Mouse (Mus musculus) ZHBTc4 (cell line): ENCODE results near the gene Dclre1c.
A peak's percentile ranks its signal among the peaks of the same experiment; 100 is the strongest.
"Not testable (repeated sequence)": the region's sequence is repeated elsewhere in the genome, so short reads cannot be mapped to it uniquely, and the experiment has no call there.

Experiments used
- DNase-seq: peaks from one replicate; pipeline ENCODE4 v3.0.0-alpha.2; 2011; ENCODE audit warnings: low read depth, low spot score

Dclre1c gene

DNA sequence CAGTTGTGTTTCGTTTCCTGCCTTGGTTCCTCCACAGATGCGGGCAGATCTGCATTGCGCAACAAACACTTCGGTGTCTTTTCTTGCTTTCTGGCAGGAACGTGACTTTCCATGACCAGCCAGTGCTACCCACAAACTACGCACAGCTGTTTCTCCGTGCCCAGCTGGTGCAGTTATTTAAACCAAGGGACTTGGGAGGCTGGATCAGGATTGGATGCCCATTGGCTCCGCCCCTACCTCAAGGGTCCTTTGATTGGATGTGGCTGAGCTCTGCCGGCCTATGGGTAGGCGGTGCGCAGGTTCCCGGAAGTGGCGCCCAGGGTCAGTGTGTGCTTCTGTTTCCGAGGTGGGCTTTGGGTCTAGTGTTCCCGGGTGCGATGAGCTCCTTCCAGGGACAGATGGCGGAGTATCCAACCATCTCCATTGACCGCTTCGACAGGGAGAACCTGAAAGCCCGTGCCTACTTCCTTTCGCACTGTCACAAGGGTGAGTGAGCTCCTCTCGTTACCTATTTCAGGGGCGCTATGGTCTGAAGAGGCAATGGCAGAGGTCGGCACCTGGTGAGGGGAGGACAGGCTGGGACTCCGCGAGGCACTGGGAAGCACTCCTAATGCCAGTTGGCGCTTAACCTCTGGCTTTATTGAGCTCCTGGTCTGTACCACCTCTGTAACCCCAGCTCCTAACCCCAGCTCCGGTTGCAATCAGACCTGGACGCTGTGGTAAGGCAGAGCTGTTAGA is at the start of gene Dclre1c:
Gene Dclre1c (plus strand): TSS at position 291 of the 738 bp plus-strand sequence.
- peak; percentile 93 for DNase-seq

DNA sequence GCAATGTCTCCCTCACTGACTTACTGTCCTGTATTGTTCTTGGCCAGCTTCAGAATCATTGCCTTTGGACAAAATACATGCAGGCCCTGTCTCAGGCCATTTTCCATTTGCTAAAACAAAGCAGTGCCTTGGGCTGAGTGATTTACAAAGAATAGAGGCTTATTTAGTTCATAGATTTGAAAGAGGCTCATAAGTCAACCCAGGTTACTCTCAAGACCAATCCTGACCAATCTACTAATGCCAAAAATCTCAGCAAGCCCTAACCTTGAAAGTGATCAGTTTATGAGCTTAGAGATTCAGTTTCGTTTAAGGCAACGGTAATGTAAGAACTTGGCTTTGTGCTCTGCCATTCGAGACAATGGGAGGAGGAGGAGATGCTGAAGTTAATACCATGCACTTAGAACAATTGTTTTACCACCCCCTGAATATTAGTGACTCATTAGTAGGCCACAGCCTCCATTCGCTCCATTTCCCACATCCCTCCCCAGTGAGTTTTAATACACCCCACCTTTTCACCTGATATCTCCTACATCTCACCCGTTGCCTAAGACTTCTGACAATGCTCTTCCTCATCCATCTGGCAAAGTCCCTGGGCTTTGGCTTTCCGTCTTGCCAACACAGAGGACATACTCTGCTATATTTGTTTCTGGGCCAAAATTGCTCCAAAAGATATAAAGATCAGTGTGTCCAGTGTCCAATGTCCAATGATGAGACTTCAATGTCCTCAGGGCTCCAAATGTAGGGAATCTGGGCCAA is 36.6 kb upstream of the Dclre1c start:
- no peak for DNase-seq

DNA sequence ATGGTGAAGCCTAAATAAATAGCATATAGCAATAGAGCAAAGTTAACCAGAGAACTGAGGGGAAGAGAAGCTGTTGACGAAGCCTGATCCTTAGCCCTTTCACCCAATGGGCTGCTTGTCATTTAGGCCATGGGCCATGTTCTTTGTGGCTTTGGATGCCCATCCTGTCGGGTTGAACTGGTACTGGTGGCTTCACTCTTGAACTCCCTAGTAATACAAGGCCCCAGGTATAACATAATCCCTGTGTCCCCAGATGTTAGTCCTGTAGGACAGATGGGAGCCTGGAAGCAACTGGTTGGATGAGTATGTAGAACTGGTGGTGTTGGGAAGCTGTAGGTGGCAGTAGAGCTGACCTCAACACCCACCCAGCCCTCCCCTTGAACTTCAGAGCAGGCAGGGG is 32.0 kb upstream of the Dclre1c start:
- DNase-seq = no peak

DNA sequence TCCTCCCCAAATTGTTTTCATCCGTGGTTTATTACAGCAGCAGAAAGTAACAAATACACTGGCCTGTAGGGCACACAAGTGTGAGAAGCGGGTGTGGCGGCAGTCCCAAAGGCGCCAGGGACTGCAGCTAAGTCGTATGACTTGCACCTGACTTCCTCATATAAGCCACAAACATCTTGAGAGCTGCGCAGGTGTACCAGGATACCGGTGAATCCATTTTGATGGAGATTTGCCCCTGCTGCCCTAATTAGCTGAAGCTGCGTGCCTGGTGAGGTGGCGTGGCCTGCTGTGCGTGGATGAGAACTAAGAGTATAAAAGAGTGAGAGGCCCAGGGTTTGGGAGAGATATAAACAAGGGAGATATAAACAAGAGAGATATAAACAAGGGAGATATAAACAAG is 26.8 kb upstream of the Dclre1c start, which contains the start of gene Olah:
Gene Olah (minus strand): TSS at position 101 of the 400 bp plus-strand sequence.
- DNase-seq = not testable (repeated sequence)

DNA sequence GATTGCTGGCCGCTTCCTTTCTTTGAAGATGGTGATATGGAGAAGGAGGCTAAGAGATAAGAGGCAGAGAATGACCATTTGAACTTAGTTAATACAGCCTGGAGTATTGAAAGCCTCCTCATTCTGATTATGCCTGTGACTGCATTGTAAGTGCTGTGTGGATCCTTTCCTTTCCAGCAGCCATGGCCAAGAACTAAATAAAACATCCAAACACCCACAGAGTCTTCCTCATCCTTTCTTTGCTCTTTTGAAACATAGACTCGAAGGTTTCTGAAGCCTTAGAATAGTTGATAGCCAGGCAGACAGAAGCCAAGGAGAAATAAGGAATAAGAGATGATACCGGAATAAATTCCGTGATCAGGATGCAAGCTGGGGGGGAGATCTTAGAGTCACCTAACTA is 17.9 kb upstream of the Dclre1c start:
- DNase-seq = no peak

DNA sequence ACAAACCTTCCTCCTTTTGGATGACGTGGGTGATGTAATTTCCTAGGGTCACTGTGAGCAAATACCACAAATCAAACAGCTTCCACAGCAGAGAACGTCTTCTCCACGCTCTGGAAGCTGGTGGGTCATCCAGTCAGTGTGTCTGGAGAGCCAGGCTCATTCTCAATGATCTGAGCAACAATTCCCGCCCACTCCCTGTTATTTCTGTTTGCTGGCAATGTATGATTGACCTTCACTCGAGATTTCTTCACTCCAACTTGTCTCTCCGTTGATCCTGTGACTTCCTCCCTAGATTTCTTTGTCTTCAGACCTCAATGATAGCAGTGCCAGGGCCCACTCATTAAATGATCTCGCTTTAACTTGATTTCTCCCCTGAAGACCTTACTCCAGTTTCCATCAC is 16.2 kb upstream of the Dclre1c start:
- DNase-seq = no peak

DNA sequence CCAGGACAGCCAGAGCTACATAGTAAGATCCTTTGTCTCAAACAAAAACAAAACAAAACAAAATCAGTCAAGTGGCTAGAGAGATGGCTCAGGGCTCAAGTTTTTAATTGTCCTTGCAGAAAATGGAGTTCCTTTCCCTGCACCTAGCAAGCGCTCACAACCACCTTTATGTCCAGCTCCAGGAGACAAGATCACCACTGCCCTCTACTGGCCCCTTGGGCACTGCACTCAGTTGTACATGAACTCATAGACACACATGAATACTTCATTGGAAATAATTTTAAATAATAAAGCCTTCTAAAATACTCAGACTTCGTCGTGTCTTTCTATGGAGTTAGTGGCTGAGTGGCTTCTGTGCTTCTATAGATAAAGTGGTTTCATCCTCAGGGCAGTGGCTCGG is 9.7 kb upstream of the Dclre1c start:
- DNase-seq = peak; percentile 76

DNA sequence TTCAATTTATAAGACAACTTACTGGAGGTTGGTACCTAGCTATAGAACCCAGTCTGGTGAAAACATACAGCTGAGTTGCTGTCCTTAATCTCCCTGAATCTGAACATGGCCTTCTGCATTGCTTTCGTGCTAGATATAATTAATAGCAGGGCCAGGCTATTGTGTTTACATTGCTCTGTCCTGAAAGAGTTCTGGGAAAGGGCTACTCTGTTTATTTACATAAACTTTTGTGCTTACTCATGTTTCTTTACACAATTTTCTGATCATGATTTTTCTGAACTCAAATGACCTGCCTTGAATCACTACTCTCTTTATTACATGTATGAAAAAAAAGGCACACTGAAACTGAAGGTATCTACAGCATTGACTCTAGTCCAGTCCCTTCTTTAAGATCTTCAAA is 8.3 kb upstream of the Dclre1c start:
- no peak for DNase-seq

DNA sequence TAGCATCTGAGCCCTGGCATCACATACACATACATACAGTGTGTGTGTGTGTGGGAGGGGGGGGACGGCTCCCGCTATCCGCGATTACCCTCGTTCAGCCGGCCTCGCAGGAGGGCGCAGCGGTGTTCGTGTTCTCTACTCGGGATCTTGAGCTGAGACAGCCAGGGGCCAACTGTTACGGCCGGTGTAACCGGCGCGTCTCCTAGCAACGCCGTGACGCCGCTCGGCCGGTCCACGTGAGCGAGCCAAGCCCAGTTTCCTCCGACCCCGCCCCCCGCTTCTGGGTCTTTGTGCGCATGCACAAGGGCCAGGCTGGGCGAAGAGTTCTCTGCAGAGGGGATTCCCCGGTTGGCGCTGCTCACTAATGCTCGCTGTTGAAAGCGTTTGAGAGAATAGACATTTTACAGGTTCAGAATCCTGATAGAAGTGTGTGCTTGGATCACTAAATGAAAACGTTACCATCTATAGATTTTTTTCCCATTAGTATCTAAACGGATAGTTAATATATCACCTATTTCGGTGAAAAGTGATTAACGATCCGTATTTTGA is 5.0 kb upstream of the Dclre1c start:
- DNase-seq = peak; percentile 96

DNA sequence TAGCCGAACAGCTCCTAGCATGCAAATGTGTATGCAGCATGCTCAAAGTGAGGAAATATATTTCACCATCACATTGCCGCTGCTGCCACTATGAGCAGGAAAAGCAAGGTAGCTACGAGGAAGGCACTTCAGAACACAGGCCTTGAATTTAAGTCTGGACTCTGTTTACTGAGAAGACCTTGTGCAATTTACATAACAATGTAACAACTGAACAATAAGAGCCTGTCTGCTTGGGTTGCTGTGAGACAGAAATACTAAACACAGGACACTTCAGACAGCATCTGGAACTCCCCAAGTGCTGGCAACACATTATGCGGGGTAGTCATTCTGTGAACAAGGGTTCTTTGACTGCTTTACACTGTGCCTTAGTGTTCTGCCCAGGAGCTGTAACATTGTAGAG is 3.8 kb upstream of the Dclre1c start:
- peak; percentile 29 for DNase-seq

DNA sequence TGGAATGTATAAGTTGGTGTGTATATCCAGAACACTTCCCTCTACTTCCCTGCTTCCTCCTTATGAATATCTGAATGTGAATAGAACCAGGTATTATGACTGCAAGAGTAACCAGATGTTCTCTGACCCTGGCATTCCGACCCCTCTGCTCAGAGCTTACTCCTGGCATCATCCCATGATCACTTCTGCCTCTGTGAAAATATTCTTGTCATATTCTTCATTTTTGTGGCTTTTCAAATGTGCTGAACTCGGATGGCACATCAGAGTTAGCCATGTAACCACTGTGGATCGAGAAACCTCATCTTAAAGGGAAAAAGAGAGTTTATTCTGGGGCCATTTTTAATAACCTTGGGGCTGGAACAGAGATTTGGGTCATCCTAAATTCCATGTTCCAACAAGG is 1.4 kb upstream of the Dclre1c start, which contains the start of gene Meig1:
Gene Meig1 (minus strand): TSS at position 101 of the 400 bp plus-strand sequence.
- no peak for DNase-seq

DNA sequence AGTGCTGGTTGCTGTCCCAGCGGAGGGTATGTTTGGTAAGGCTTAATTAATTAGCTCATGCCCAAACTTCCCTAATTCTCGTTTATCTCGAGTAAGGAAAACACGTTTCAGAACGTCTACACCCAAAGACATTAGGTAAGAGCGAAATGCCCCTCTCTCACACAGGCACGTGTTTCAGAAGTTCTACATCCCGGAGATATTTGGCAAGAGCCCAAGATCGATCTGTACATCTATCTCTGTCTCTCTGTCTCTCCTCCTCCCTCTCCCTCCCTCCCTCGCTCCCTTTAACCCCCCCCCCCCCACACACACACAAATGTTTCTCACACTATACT is 614 bp downstream of the Dclre1c start:
- DNase-seq = no peak

DNA sequence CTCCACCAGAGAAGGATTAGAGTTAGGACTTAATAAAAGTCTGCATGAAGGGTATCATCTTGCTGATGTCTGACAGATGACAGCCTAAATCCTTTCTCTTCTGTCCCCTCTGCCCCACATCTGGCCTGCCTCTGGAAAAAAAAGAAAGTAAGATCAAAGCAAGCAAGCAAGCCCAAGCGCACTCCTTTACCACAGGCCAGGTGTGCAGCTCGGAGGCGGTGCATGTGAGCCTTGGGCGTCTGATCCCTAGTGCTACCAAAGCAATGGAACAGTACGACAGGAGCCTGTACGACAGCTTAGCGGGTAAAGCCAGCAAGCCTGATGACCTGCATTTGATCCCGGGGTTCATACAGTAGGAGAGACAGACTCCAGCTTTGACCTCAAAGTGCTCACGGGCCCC is 7.0 kb downstream of the Dclre1c start:
- DNase-seq = no peak

DNA sequence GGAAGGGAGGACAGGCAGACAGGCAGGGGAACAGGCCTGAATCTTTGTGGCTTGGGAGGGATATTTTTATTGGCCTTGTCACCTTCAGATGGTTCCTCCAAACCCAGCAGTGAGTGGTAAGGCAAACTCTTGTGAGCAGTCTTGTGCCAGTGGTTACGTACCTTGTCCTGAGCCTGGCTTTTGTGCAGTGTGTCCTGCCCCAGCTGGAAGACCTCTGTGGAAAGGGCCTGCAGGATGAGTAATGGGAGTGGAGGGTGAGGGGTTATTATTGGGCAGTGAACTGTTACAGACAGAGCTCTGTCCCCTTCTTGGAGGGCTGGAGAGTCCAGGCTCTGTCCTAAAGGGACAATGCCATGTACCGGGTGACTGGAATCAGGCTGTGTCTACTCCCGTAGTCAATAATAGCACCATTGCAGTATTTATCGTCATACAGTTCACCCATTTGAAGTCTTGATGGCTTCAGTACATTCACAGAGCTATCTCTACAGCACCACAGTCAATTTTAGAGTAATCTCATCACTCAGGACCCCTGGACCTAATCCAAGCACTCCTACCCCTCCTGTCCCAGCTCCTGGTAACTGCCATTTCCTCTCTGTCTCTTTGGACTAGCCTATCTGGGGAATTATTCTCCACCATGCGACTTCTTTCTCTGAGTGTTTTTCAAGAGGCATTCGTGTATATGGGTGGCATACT is 11.6 kb downstream of the Dclre1c start:
- no peak for DNase-seq

DNA sequence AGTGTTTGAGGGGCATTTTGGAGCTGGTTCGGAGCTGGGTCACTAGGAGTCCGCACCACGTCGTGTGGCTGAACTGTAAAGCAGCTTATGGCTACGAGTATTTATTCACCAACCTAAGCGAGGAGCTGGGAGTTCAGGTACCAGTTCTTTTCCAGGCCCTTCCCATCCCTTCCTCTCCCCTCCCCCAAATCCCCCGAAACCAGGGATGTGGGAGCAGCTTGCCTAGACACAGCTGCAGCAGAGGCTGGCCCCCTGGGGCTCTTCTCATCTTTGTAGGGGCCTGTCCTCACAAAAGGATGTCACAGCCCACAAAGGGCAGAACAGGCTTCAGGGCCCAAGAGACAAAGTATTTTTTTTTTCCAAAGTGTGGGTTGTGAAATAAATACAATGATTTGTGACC is 14.0 kb downstream of the Dclre1c start:
- DNase-seq = no peak

DNA sequence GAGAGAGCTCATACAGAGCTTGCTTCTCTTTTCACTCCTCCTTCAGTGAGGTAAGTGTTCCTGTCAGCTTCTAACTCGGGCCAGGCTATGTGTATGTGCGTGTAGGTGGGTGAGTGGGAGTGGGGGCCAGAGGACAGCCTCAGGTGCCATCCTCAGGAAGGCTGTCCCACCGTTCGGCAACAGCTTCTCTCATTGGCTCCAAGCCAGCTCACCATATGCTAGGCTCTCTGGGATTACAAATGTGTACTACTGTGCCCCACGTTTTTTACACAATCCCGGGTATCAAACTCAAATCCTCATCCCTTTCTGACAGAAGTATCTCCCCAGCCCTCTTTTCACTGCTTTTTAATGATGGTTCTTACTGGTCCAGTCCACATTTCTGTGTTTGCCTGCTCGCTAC is 20.3 kb downstream of the Dclre1c start:
- DNase-seq = no peak

DNA sequence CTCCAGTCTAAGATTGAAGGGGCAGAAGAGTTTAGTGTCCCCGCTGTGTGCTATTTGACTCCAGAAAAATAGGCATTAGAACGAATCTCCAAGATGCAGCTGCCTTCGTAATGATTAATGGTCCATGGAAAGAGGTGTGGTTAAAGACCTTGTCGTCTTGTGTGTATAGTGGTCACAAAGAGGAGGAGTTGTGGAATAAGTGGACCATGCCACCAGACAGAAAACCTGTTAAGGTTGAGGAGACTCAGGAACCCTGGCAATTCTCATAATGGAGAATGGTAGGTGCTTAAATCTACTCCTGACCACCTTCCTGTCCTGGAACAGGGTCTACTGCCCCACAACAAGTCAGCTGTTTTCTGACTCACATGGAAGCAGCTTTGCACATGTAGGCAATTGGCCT is 22.1 kb downstream of the Dclre1c start:
- no peak for DNase-seq

DNA sequence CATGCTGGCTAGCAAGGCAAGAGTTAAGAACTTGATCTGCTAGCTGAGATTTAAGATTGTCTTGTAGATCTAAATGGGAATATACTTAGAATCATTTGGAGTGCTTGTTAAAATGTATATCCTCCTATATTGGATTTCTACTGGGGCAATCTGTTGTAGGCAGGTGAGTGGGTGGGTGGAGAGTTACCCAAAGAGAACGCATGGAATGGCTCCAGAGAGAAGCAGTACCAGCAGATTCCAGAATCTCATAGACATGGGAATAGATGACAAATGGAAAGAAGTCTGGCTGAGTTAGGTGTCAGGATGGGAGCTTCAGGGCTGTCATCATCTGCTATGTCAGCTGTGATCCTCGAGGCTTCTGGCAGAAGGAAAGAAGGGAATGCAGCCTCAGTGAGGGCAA is 25.5 kb downstream of the Dclre1c start:
- DNase-seq = no peak

DNA sequence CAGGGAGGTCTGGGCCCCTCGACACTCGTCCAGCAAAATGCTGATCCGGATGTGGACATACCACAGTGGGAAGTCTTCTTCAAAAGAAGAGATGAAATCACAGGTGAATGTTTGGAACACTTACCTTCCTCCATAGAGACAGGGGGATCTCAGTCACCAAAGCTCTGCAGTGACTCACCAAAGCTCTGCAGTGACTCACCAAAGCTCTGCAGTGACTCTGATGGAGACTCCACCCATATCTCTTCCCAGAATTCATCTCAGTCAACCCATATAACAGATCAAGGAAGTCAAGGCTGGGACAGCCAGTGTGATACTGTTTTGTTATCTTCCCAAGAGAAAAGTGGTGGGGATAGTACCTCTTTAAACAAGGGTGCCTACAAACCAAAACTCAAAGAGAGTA is 29.2 kb downstream of the Dclre1c start:
- DNase-seq = no peak

DNA sequence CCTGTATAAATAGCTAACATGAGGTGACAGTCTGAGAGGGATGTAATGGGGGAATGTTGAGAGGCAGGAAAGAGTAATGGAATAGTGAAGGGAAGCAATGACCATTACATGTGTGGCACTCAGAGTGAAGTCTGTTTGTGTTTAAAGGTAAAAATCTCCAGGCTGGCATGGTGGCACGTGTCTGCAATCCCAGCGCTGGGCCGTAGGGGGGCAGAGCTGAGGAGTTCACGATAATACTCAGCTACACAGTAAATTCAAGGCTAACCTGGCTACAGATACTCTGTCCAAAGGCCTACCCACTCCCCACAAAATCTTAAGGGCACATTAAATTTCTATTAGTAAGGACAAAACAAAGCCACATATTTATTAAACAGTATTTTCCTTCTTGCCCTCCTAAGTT is 32.7 kb downstream of the Dclre1c start:
- DNase-seq = peak; percentile 40

DNA sequence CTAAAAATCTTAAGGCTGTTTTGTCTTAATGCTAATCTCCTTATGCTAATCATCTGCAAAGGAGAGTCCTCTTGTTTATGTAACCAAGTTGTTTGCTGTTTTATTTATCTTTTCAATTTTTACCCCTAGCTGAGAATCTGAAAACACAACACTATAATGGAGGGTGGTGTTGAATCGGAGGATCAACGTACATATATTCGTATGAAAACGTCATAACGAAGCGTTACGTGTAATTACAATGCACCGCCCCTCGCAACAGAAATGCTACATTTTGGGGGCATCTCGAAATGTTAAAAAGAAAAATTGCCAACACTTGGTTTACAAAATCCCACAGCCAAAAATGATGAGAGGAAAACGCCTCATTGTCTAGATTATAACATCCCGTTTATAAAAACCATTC is 50.0 kb downstream of the Dclre1c start:
- no peak for DNase-seq

DNA sequence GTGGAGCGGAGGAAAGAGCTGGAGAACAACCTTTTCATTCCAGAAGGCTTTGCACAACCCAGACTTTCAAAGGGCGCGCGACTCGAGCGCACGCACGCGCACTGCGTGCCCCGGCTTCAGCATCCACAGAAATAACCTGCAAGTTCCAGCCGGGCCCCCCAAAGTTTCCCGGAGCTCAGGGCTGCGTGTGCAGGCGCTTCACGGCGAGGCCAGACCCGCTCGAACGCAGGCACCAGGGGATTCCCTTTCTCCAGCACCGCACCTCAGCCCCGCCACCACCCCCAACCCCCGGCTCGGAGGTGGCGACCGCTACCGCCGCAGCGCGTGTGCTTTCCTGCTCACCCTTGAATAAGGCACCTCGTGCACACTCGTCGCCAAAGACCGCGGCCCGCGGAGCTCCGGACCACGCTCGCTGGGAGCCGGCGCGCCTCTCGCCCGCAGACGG is 50.5 kb downstream of the Dclre1c start:
- peak; percentile 88 for DNase-seq
